Mouse (Mus musculus) olfactory bulb, adult 2 months (tissue): ENCODE measurements around the gene Iqsec1. TPM values are rescaled to one million over a fixed set of nuclear protein-coding genes. Genes with fewer than 3 reads are reported as not detected.

Source experiments
- H3K27ac ChIP-seq: fragments of 200-500 bp; 2 replicates; pipeline ENCODE4 v1.5.1; 2012; ENCODE audit warnings: low read depth, low read length; ENCODE audit not compliant: insufficient read depth
- H3K4me1 ChIP-seq: fragments of 200-500 bp; 2 replicates; pipeline ENCODE4 v1.6.1; 2012; ENCODE audit warnings: low read length; ENCODE audit not compliant: control insufficient read depth, insufficient read depth
- H3K4me3 ChIP-seq: fragments of 200-500 bp; 2 replicates; pipeline ENCODE4 v1.5.1; 2012; ENCODE audit warnings: mild to moderate bottlenecking, low read depth, low read length, moderate library complexity; ENCODE audit not compliant: insufficient read depth
- CTCF ChIP-seq: fragments of 200-500 bp; IDR thresholded peaks from 2 replicates; pipeline ENCODE4 v1.5.1; 2012; ENCODE audit warnings: low read depth, mild to moderate bottlenecking, low read length, moderate library complexity; ENCODE audit not compliant: insufficient read depth
- POLR2A ChIP-seq: fragments of 200-500 bp; IDR thresholded peaks from 2 replicates; pipeline ENCODE4 v1.6.1; 2012; ENCODE audit warnings: mild to moderate bottlenecking, low read depth, low read length, moderate library complexity; ENCODE audit not compliant: insufficient read depth
- WGBS: fragments of 180-500 bp; shearing (Covaris S2); methylation state at CpG from one replicate; pipeline ENCODE4 v1.1.7; 2018; 5-methylcytosine and 5-hydroxymethylcytosine counted together
- polyA plus RNA-seq: library from polyadenylated mRNA; stranded (reverse); fragments of >200 nt; gene quantifications from 2 replicates; pipeline ENCODE4 v1.2.4, GENCODE M21; 2012; ENCODE audit warnings: low replicate concordance; ENCODE audit not compliant: missing spikeins, insufficient read depth, insufficient read length

Gene Iqsec1
- polyA plus RNA-seq, 1 experiment: not detected

- Histone ChIP-seq H3K4me1 (no peaks in the 10 kb centered on the region), H3K27ac (no peak overlapping the region), H3K4me3 (no peak overlapping the region)
- WGBS: 78% methylated on average over 3 of the region's 3 CpGs
- TF ChIP-seq POLR2A (no peak), CTCF (no peak)
Observed at GRCm38 (mm10) chr6:90816551-90816950, 171.9 kb downstream of the Iqsec1 start.

GRCm38 (mm10) chr6:90815341-90815740 lies 173.1 kb downstream of the Iqsec1 start:
- 73% methylated on average over 3 of the region's 3 CpGs for WGBS
- TF ChIP-seq CTCF (no peak), POLR2A (no peak)
- no peak overlapping the region for H3K27ac ChIP-seq

GRCm38 (mm10) chr6:90813526-90813925 lies 175.0 kb downstream of the Iqsec1 start:
- WGBS: 65% methylated on average over 1 of the region's 1 CpGs
- no peak for TF ChIP-seq POLR2A
- TF ChIP-seq CTCF: no peak
- no peak overlapping the region for H3K27ac ChIP-seq
- H3K4me1 ChIP-seq: peaks cover 17% of the 10 kb centered on the region
- H3K4me3 ChIP-seq: no peak overlapping the region

More at GRCm38 (mm10) chr6:90815341-90815740, 173.1 kb downstream of the Iqsec1 start:
- no peaks in the 10 kb centered on the region for H3K4me1 ChIP-seq
- no peak overlapping the region for H3K4me3 ChIP-seq

GRCm38 (mm10) chr6:90812584-90812983 lies 175.9 kb downstream of the Iqsec1 start:
- 94% methylated on average over 8 of the region's 8 CpGs for WGBS
- H3K4me1 ChIP-seq: peaks cover 21% of the 10 kb centered on the region
- no peak overlapping the region for H3K27ac ChIP-seq
- TF ChIP-seq POLR2A (no peak), CTCF (no peak)
- H3K4me3 ChIP-seq: no peak overlapping the region

- TF ChIP-seq CTCF: no peak
- TF ChIP-seq POLR2A: no peak
- Histone ChIP-seq H3K4me3 (no peak overlapping the region), H3K4me1 (peaks cover 25% of the 10 kb centered on the region), H3K27ac (no peak overlapping the region)
- 73% methylated on average over 3 of the region's 3 CpGs for WGBS
Observed at GRCm38 (mm10) chr6:90812072-90812471, 176.4 kb downstream of the Iqsec1 start.

- Histone ChIP-seq H3K27ac (no peak overlapping the region), H3K4me3 (no peak overlapping the region), H3K4me1 (peaks cover 30% of the 10 kb centered on the region)
- TF ChIP-seq CTCF (no peak), POLR2A (no peak)
- 47% methylated on average over 1 of the region's 1 CpGs for WGBS
Observed at GRCm38 (mm10) chr6:90810576-90810975, 177.9 kb downstream of the Iqsec1 start.

GRCm38 (mm10) chr6:90809960-90810362 lies 178.5 kb downstream of the Iqsec1 start:
- under 1% methylated on average over 22 of the region's 22 CpGs for WGBS
- Histone ChIP-seq H3K4me3 (peak overlapping the region; percentile 57), H3K27ac (peak overlapping the region; percentile 55), H3K4me1 (peaks cover 30% of the 10 kb centered on the region)
- TF ChIP-seq POLR2A (no peak), CTCF (no peak)

GRCm38 (mm10) chr6:90809077-90809840 lies 179.2 kb downstream of the Iqsec1 start:
- Histone ChIP-seq H3K4me3 (peak overlapping the region; percentile 57), H3K4me1 (peaks cover 30% of the 10 kb centered on the region), H3K27ac (peak overlapping the region; percentile 55)
- WGBS: 28% methylated on average over 11 of the region's 11 CpGs
- no peak for TF ChIP-seq POLR2A
- TF ChIP-seq CTCF: no peak

GRCm38 (mm10) chr6:90808544-90808943 lies 179.9 kb downstream of the Iqsec1 start:
- TF ChIP-seq CTCF: no peak
- no peak for TF ChIP-seq POLR2A
- Histone ChIP-seq H3K4me3 (peak overlapping the region; percentile 57), H3K4me1 (peaks cover 30% of the 10 kb centered on the region), H3K27ac (0 out of 2 replicates have a peak overlapping the region, but pooled peaks have one; percentile 55)
- 49% methylated on average over 5 of the region's 5 CpGs for WGBS
